Mouse (Mus musculus): ENCODE data around the gene Nelfcd. TPM values are rescaled to one million over a fixed set of nuclear protein-coding genes. Genes with fewer than 3 reads are reported as not detected.
A peak's percentile ranks its signal among the peaks of the same experiment; 100 is the strongest.

The Nelfcd gene
- polyA plus RNA-seq, 1 experiment from 2014 or later = 178 TPM

GRCm38 (mm10) chr2:174428996-174429591, 13.5 kb downstream of the Nelfcd start:
- 61% methylated on average over 10 of the region's 10 CpGs for WGBS
- H3K9me3 ChIP-seq (ENCODE audit: control insufficient read depth, low read length) = no peaks in the 10 kb centered on the region
- ATAC-seq (replicated peaks; ENCODE audit: low FRiP score) (peak; percentile 70), DNase-seq (ENCODE audit: low spot score) (peak; percentile 78)
- no peak overlapping the region for H3K9ac ChIP-seq (ENCODE audit: low read length)
- peaks cover 8% of the 10 kb centered on the region; the same call in 1 of the 2 replicates for H3K36me3 ChIP-seq (ENCODE audit: control insufficient read depth, insufficient read depth, low read length)
- H3K4me3 ChIP-seq (ENCODE audit: low read depth, low read length) = no peak overlapping the region
- H3K4me1 ChIP-seq (replicated peaks; ENCODE audit: control insufficient read depth, insufficient read depth, low read length) = no peaks in the 10 kb centered on the region; the same call in 1 of the 2 replicates
- no peaks in the 10 kb centered on the region for H3K27me3 ChIP-seq (ENCODE audit: control insufficient read depth, insufficient read depth, low read length)
- no peak overlapping the region for H3K27ac ChIP-seq (ENCODE audit: low read depth, low read length)
- H3K4me2 ChIP-seq (ENCODE audit: low read depth, low read length, severe bottlenecking) = no peak overlapping the region

- no peak overlapping the region for H3K9ac ChIP-seq (ENCODE audit: low read length)
- H3K27ac ChIP-seq (ENCODE audit: low read depth, low read length) = no peak overlapping the region
- peaks cover 7% of the 10 kb centered on the region for H3K4me1 ChIP-seq (replicated peaks; ENCODE audit: control insufficient read depth, insufficient read depth, low read length)
- DNase-seq (ENCODE audit: low spot score) (no peak), ATAC-seq (replicated peaks; ENCODE audit: low FRiP score) (no peak)
- H3K9me3 ChIP-seq (ENCODE audit: control insufficient read depth, low read length) = no peaks in the 10 kb centered on the region
- H3K4me2 ChIP-seq (ENCODE audit: low read depth, low read length, severe bottlenecking) = no peak overlapping the region
- H3K4me3 ChIP-seq (ENCODE audit: low read depth, low read length) = no peak overlapping the region
- H3K27me3 ChIP-seq (ENCODE audit: control insufficient read depth, insufficient read depth, low read length) = no peaks in the 10 kb centered on the region
- no peaks in the 10 kb centered on the region; the same call in 1 of the 2 replicates for H3K36me3 ChIP-seq (ENCODE audit: control insufficient read depth, insufficient read depth, low read length)
- WGBS = 96% methylated on average over 9 of the region's 9 CpGs
These were observed 19.3 kb downstream of the Nelfcd start for GRCm38 (mm10) chr2:174434943-174435342.

GRCm38 (mm10) chr2:174436076-174436701, 20.6 kb downstream of the Nelfcd start:
- ATAC-seq (replicated peaks; ENCODE audit: low FRiP score) (no peak), DNase-seq (ENCODE audit: low spot score) (no peak)
- Histone ChIP-seq H3K4me3 (ENCODE audit: low read depth, low read length) (no peak overlapping the region), H3K27me3 (ENCODE audit: control insufficient read depth, insufficient read depth, low read length) (no peaks in the 10 kb centered on the region), H3K36me3 (ENCODE audit: control insufficient read depth, insufficient read depth, low read length) (no peaks in the 10 kb centered on the region; the same call in 1 of the 2 replicates), H3K4me2 (ENCODE audit: low read depth, low read length, severe bottlenecking) (no peak overlapping the region), H3K9ac (ENCODE audit: low read length) (no peak overlapping the region), H3K27ac (ENCODE audit: low read depth, low read length) (no peak overlapping the region), H3K9me3 (ENCODE audit: control insufficient read depth, low read length) (no peaks in the 10 kb centered on the region), H3K4me1 (replicated peaks; ENCODE audit: control insufficient read depth, insufficient read depth, low read length) (peaks cover 7% of the 10 kb centered on the region)
- 90% methylated on average over 26 of the region's 26 CpGs for WGBS

- no peak for ATAC-seq (replicated peaks; ENCODE audit: low FRiP score)
- Histone ChIP-seq H3K27ac (ENCODE audit: low read depth, low read length) (no peak overlapping the region), H3K36me3 (ENCODE audit: control insufficient read depth, insufficient read depth, low read length) (no peaks in the 10 kb centered on the region; the same call in 1 of the 2 replicates), H3K9ac (ENCODE audit: low read length) (no peak overlapping the region), H3K27me3 (ENCODE audit: control insufficient read depth, insufficient read depth, low read length) (no peaks in the 10 kb centered on the region), H3K4me1 (replicated peaks; ENCODE audit: control insufficient read depth, insufficient read depth, low read length) (peaks cover 7% of the 10 kb centered on the region), H3K4me3 (ENCODE audit: low read depth, low read length) (no peak overlapping the region), H3K4me2 (ENCODE audit: low read depth, low read length, severe bottlenecking) (no peak overlapping the region), H3K9me3 (ENCODE audit: control insufficient read depth, low read length) (no peaks in the 10 kb centered on the region)
- 94% methylated on average over 7 of the region's 7 CpGs for WGBS
- no peak for DNase-seq (ENCODE audit: low spot score)
These were observed 21.5 kb downstream of the Nelfcd start for GRCm38 (mm10) chr2:174436916-174437696.

GRCm38 (mm10) chr2:174437697-174437982, 22.0 kb downstream of the Nelfcd start:
- H3K4me1 ChIP-seq (replicated peaks; ENCODE audit: control insufficient read depth, insufficient read depth, low read length) = peaks cover 7% of the 10 kb centered on the region
- ATAC-seq (replicated peaks; ENCODE audit: low FRiP score) (no peak), DNase-seq (ENCODE audit: low spot score) (no peak)
- no peak overlapping the region for H3K4me2 ChIP-seq (ENCODE audit: low read depth, low read length, severe bottlenecking)
- H3K4me3 ChIP-seq (ENCODE audit: low read depth, low read length) = no peak overlapping the region
- no peaks in the 10 kb centered on the region for H3K9me3 ChIP-seq (ENCODE audit: control insufficient read depth, low read length)
- 99% methylated on average over 4 of the region's 4 CpGs for WGBS
- H3K27ac ChIP-seq (ENCODE audit: low read depth, low read length) = no peak overlapping the region
- H3K27me3 ChIP-seq (ENCODE audit: control insufficient read depth, insufficient read depth, low read length) = no peaks in the 10 kb centered on the region
- H3K36me3 ChIP-seq (ENCODE audit: control insufficient read depth, insufficient read depth, low read length) = no peaks in the 10 kb centered on the region
- no peak overlapping the region for H3K9ac ChIP-seq (ENCODE audit: low read length)

- 62% methylated on average over 11 of the region's 11 CpGs for WGBS
These were observed 22.6 kb downstream of the Nelfcd start for GRCm38 (mm10) chr2:174438181-174438580.

GRCm38 (mm10) chr2:174438737-174439449, 23.3 kb downstream of the Nelfcd start, which contains the start of gene Ctsz:
Gene Ctsz, minus strand, starts transcription at chr2:174439039.
- no peak within 1 kb of the TSS for H3K27ac ChIP-seq (ENCODE audit: low read depth, low read length)
- WGBS = under 1% methylated on average over 38 of the region's 38 CpGs
- peak within 1 kb of the TSS; percentile 74 for H3K4me2 ChIP-seq (ENCODE audit: low read depth, low read length, severe bottlenecking)
- no peaks in the 10 kb centered on the region for H3K36me3 ChIP-seq (ENCODE audit: control insufficient read depth, insufficient read depth, low read length)
- DNase-seq (ENCODE audit: low spot score) (peak; percentile 80), ATAC-seq (replicated peaks; ENCODE audit: low FRiP score) (peak; percentile 83)
- peak within 1 kb of the TSS; percentile 69 for H3K9ac ChIP-seq (ENCODE audit: low read length)
- H3K4me3 ChIP-seq (ENCODE audit: low read depth, low read length) = peak within 1 kb of the TSS; percentile 50
- peaks cover 7% of the 10 kb centered on the region for H3K4me1 ChIP-seq (replicated peaks; ENCODE audit: control insufficient read depth, insufficient read depth, low read length)
- no peaks in the 10 kb centered on the region for H3K27me3 ChIP-seq (ENCODE audit: control insufficient read depth, insufficient read depth, low read length)
- H3K9me3 ChIP-seq (ENCODE audit: control insufficient read depth, low read length) = no peaks in the 10 kb centered on the region

More at GRCm38 (mm10) chr2:174438181-174438580, 22.6 kb downstream of the Nelfcd start:
- DNase-seq (ENCODE audit: low spot score) (no peak), ATAC-seq (replicated peaks; ENCODE audit: low FRiP score) (no peak; the same call in 1 of the 2 replicates)
- Histone ChIP-seq H3K36me3 (ENCODE audit: control insufficient read depth, insufficient read depth, low read length) (no peaks in the 10 kb centered on the region), H3K27ac (ENCODE audit: low read depth, low read length) (no peak overlapping the region), H3K27me3 (ENCODE audit: control insufficient read depth, insufficient read depth, low read length) (no peaks in the 10 kb centered on the region), H3K4me1 (replicated peaks; ENCODE audit: control insufficient read depth, insufficient read depth, low read length) (peaks cover 7% of the 10 kb centered on the region), H3K9ac (ENCODE audit: low read length) (peak overlapping the region; percentile 69), H3K4me3 (ENCODE audit: low read depth, low read length) (peak overlapping the region; percentile 50), H3K4me2 (ENCODE audit: low read depth, low read length, severe bottlenecking) (peak overlapping the region; percentile 74), H3K9me3 (ENCODE audit: control insufficient read depth, low read length) (no peaks in the 10 kb centered on the region)

GRCm38 (mm10) chr2:174439450-174439838, 23.8 kb downstream of the Nelfcd start:
- H3K27ac ChIP-seq (ENCODE audit: low read depth, low read length) = no peak overlapping the region
- 50% methylated on average over 5 of the region's 5 CpGs for WGBS

More at GRCm38 (mm10) chr2:174439450-174439838, 23.8 kb downstream of the Nelfcd start:
- H3K9ac ChIP-seq (ENCODE audit: low read length) = no peak overlapping the region
- H3K27me3 ChIP-seq (ENCODE audit: control insufficient read depth, insufficient read depth, low read length) = no peaks in the 10 kb centered on the region
- peaks cover 7% of the 10 kb centered on the region for H3K4me1 ChIP-seq (replicated peaks; ENCODE audit: control insufficient read depth, insufficient read depth, low read length)
- H3K36me3 ChIP-seq (ENCODE audit: control insufficient read depth, insufficient read depth, low read length) = no peaks in the 10 kb centered on the region
- DNase-seq (ENCODE audit: low spot score) = no peak
- ATAC-seq (replicated peaks; ENCODE audit: low FRiP score) = no peak
- no peak overlapping the region for H3K4me3 ChIP-seq (ENCODE audit: low read depth, low read length)
- no peaks in the 10 kb centered on the region for H3K9me3 ChIP-seq (ENCODE audit: control insufficient read depth, low read length)
- H3K4me2 ChIP-seq (ENCODE audit: low read depth, low read length, severe bottlenecking) = no peak overlapping the region; the same call in 1 of the 2 replicates

Measured in forebrain, embryonic 11.5 days (tissue).